Mouse (Mus musculus) layer of hippocampus, adult 9-10 months (tissue): ENCODE measurements around the gene Fam198a.

Experiments used
- DNase-seq: peaks from one replicate; pipeline ENCODE4 v3.0.0; 2022; ENCODE audit warnings: low spot score

Fam198a gene

DNA sequence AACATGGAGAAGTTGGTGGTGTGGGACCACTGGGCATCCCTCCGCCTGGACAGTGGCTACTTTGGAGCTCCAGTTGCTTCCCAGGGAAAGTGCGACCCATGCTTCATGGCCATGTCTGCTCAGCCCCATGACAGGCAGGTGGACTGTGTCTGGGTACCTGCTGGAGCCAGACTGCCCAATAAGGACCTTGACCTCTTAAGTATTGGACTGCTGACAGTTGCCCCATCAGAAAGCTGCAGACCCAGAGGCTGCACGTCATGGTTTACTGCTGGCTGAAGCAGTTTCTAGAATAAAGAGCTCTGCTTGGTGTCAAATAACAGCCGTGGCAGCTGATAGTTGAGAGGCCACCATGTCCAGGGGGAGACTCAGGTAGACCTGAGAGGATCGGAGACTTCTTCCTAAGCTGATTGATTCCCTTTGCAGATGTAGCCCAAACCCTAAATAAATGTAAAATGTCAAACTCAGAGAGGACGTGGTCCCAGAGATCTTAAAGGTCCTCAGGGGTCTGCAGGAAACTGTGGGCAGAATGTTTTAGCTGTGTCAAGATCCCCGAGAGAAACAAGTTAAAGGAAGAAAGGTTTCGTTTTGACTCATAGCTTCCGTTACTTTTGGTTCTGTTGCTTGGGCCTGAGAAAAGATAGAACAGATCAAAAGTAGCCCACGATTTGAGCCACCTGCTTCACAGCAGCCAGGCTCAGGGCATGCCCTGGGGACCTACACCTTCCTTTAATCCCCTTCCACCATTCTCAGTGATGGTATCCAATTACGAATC lies 24.0 kb upstream of the Fam198a start:
- DNase-seq: no peak

- no peak for DNase-seq
These were observed 23.1 kb upstream of the Fam198a start for GRCm38 (mm10) chr9:121927721-121928120.

DNA sequence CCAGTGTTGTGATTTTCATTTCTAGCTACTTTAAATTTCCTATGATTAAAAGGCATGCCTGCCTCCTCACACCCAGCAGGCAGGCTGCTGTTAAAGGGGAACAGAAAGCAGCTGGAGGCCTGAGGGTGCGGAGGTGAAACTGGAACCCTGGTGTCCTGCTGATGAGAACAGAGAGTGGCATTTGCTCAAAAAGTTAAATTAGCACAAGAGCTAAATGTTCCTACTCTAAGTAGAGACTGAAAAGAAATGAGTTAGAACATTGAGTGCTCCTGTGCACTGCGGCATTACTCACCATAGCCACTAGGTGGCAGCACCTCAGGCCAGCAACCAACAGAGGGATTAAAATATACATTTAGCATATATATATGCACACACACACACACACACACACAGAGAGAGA lies 22.3 kb upstream of the Fam198a start:
- DNase-seq: peak; percentile 35

DNA sequence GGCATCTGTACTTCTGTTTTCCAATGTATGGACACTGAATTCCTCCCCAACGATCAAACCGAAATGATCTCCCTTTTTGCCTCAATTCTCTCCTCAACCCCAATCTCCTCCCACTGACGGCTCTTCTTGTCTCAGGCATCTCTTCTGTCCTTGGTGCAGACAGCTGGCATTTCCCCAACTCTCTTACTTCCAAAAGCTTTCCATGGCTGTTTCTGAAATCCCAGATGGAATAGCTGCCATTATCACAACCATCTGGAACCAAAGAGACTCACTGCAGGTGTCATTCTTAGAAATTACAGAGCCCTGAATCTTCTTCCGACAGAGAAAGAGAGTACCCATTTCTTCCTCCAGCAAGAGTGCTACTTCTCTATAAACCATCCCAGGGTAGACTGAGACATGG lies 15.9 kb upstream of the Fam198a start:
- DNase-seq: no peak

DNA sequence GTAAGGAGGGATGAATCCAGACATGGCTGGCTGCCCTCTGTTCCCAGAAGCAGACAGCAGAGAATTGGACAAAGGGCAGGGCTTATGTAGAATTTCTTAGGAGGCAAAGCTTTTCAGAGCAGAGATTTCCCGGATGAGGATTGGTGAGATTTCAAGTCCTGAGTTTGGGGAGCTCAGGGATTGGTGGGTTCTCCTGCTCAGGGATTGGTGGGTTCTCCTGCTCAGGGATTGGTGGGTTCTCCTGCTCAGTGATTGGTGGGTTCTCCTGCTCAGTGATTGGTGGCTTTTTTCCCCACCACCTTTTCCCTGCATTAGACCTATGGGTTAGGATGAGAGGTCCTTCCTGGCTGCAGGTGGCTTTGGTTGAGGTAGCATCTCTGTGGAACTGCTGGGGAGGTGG lies 13.8 kb upstream of the Fam198a start:
- no peak for DNase-seq

GRCm38 (mm10) chr9:121937451-121937864 lies 13.3 kb upstream of the Fam198a start:
- no peak for DNase-seq

- DNase-seq: no peak
These were observed 12.8 kb upstream of the Fam198a start for GRCm38 (mm10) chr9:121937944-121938355.

DNA sequence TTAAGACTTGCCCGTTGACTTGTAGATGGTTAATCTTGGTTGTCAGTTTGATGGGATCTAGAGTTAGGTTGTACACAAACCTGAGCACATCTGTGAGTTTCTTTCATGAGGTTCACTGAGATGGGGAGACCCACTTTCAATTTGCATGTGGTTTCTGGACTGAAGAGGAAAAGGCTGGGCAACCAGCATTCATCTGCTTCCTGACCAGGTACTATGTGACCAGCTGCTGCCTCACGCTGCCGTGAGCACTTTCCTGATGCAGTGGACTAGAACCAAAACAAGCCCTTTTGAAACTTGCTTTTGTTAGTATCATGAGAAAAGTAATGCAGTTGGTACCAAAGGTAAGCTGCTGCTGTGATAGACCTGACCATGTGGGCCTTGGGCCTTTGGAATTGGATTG lies 7.8 kb upstream of the Fam198a start:
- DNase-seq: no peak

GRCm38 (mm10) chr9:121943628-121944027 lies 7.2 kb upstream of the Fam198a start:
- DNase-seq: no peak

GRCm38 (mm10) chr9:121947784-121948183 lies 3.0 kb upstream of the Fam198a start:
- peak; percentile 37 for DNase-seq

DNA sequence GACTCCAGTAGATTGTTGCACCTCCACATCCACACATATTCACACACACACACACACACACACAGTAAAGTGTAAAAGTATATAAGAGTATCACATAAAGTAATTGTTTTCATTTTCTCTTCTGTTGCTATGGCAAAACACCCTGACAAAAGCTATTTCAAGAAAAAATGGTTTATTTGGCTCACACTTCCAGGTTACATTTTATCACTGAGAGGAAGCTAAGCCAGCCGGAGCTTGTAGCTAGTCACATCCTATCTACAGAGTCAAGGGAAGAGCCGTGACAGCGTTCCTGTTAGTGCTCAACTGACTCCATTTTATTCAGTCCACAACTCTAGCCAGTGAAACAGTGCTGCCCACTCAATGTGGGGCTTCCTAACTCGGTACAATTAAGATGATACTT lies 2.4 kb upstream of the Fam198a start:
- no peak for DNase-seq

- no peak for DNase-seq
These were observed 281 bp downstream of the Fam198a start for GRCm38 (mm10) chr9:121951114-121951423.

DNA sequence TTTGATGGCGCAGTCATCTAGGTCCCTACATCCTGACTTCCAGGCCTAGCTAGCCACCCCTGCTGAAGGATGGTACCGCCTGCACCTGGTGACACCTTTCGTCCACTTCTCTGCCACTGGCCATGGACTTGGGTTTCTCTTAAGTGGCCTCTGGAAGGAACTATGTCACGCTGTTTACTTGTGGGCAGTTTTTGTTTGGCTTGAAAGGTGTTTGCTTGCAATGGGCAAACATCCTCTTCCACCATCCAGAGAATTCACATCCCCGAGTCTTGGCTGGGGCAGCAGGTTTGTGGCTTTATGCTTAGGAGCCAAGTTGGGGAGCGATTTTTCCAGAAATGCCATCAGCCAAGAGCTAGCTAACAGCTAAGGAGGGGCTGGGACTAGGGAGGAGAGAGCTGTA lies 1.8 kb downstream of the Fam198a start:
- DNase-seq: no peak

DNA sequence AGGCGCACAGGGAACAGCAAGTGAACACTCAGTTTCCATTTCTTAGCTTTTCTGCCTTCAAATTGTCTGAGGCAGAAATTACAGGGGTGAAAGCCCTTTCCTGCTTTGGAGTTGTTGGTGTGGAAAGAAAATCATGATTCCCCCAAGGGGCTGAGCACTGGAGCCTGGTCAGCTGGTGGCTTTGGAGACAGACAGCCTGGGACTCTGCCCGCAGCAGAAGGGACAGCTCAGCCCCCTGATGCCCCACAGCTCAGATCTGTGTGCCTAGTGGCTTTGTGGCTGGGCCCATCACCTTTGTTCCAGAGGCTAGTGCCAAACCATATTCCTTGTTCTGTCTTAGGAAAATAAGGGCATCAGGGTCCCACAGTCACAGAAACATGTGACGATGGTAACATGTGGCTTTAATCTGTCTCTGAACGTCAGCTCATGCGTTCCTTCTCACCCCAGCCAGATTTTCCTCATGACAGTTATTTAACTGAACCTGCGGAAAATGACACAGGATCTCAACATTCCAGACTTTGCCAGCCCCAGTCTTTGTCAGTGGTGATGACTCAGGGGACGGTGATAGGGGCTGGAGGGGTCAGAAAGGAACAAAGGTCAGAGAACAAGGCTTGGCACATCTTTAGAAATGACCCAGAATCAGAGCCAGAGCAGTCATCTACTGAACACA lies 9.3 kb downstream of the Fam198a start:
- no peak for DNase-seq

GRCm38 (mm10) chr9:121964941-121965340 lies 14.2 kb downstream of the Fam198a start:
- DNase-seq: no peak

GRCm38 (mm10) chr9:121968258-121968657 lies 17.5 kb downstream of the Fam198a start:
- DNase-seq: no peak

DNA sequence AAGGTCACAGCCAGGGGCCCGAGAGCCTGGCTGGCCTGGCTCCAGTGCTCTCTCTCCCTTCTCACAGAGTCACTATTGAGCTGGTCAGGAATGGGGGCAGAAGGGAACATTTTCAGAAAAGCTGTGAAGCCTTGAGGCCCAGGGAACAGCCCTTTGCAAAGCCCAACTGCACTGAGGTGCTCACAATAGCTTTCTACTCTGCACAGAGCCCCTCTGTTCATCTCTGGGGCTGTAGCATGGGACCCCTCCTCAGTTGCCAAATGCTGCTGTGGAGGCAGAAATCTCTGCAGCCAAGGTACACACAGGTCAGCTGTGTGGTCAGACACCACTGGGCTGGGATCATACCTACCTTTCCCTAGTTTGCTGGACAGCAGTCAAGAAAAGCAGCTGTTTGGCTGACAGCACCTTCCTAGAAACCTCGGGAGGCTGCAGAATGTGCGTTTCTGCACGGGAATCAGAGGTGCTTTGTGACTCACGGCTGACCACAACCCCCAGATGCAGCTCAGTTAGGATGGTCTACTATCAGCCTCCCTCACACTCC lies 19.1 kb downstream of the Fam198a start:
- DNase-seq: no peak

GRCm38 (mm10) chr9:121973207-121973606 lies 22.4 kb downstream of the Fam198a start:
- no peak for DNase-seq

- DNase-seq: no peak
These were observed 23.6 kb downstream of the Fam198a start for GRCm38 (mm10) chr9:121974141-121974986.

DNA sequence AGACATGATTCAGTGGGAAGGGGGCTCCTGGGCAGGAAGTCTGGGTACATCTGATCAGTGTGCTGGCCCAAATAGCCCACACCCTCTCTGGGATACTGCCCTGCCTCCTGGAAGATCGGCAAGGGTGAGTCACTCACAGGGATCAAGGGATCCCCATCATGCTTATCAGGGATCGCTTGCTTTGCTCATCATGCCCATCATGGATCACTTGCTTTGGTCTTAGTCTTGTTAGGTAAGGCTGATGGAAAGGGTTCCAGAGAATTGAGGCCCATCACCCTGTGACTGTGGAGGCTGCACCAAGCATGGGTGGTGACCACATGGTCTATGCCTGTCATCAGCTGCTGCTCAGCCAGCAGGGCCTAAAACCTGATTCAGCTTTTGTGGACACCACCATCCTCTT lies 24.5 kb downstream of the Fam198a start:
- no peak for DNase-seq

DNA sequence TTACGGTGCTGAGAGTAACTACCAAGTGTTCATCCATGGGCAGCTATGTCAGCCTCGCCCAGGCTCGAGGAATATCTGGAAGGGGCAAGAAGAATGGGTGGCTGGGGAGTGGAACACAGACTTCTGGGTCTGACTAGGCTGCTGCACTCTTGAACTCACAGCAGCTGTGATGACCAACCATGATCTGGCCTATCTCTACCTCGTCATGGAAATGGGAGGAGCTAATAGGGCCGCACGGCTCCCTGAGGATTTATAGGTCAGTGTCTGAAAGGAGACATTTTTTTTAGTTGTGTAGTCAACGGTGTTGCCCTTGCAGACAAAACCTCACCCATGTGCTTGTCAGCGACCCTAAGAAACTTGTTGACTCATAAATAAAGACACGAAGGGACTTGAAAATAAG lies 30.3 kb downstream of the Fam198a start:
- DNase-seq: no peak

- DNase-seq: no peak
These were observed 30.8 kb downstream of the Fam198a start for GRCm38 (mm10) chr9:121981466-121982105.
